Mouse (Mus musculus): Measurements from ENCODE around the gene Artn. TPM values are rescaled to one million over a fixed set of nuclear protein-coding genes. Genes with fewer than 3 reads are reported as not detected.

Gene Artn
- polyA plus RNA-seq, 1 experiment from 2014 or later = 1.8 TPM

DNA sequence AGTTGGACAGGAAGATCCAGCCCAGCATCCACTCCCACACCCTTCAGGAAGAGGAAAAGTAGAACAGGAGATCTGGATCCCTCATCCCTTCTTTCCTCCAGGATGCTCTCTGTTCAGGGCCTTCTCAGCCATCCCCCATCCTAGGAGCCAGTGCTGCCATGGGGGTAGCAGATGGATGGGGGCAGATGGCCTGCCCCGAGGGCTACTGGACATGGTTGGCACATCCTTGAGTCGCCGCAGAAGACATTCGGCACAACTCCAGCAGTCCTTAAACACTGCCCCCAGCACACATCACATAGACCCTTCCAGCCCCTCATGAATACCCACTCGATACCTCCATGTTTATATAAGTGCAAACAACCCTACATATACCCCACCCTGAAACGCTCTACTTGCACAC lies 33.5 kb downstream of the Artn start:
- no peak for DNase-seq (ENCODE audit: low spot score)
- H3K4me3 ChIP-seq = no peak overlapping the region
- no peak overlapping the region for H3K27ac ChIP-seq
- peaks cover 11% of the 10 kb centered on the region for H3K4me1 ChIP-seq (replicated peaks)
- H3K9me3 ChIP-seq = no peaks in the 10 kb centered on the region
- peaks cover 73% of the 10 kb centered on the region for H3K36me3 ChIP-seq
- H3K27me3 ChIP-seq (ENCODE audit: insufficient read depth, poor library complexity, severe bottlenecking) = no peaks in the 10 kb centered on the region
- WGBS = 95% methylated on average over 6 of the region's 6 CpGs

DNA sequence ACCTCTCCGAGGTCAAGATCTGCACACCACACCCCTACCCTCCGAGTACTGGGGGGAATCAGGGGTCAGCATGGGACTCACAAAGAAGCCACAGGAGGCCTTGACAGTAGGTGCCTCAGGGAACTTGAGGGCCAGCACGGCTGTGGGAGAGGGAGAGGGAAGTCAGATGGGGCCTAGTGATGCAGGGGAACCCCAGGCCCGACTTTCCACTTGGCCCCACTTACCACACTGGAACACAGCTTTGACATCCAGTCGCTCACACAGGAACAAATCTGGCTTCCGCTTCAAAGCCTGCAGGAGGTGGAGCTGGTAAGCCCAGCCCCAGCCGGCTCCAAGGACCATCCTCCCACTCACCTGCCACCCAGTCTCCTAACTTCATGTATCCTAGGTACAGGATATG lies 34.2 kb downstream of the Artn start:
- Histone ChIP-seq H3K27me3 (ENCODE audit: insufficient read depth, poor library complexity, severe bottlenecking) (no peaks in the 10 kb centered on the region), H3K4me3 (no peak overlapping the region), H3K9me3 (no peaks in the 10 kb centered on the region), H3K4me1 (replicated peaks) (peaks cover 18% of the 10 kb centered on the region), H3K36me3 (peaks cover 72% of the 10 kb centered on the region), H3K27ac (no peak overlapping the region)
- DNase-seq (ENCODE audit: low spot score) = no peak
- WGBS = 83% methylated on average over 7 of the region's 7 CpGs

DNA sequence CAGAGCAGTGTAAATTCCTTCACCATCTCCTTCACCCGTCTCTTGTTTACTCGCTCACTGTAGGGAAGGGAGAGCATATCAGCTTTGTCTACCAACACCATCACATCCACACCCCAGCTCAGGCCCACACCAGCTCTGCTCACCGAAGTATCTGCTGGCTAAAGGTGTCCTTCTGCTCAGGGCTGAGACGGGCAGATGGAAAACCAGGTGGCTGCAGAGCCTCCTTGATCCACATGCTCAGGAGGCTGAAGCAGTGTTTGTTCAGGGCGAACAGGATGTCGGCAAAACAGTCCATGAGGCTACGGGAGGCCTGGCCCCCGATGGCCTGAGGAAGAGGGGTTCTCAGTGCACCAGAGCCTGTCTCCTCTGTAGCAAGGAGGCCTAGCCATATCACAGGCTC lies 35.0 kb downstream of the Artn start:
- Histone ChIP-seq H3K4me3 (no peak overlapping the region), H3K27ac (no peak overlapping the region), H3K4me1 (replicated peaks) (peaks cover 19% of the 10 kb centered on the region), H3K36me3 (peaks cover 72% of the 10 kb centered on the region), H3K9me3 (no peaks in the 10 kb centered on the region), H3K27me3 (ENCODE audit: insufficient read depth, poor library complexity, severe bottlenecking) (no peaks in the 10 kb centered on the region)
- 92% methylated on average over 8 of the region's 8 CpGs for WGBS
- DNase-seq (ENCODE audit: low spot score) = no peak

DNA sequence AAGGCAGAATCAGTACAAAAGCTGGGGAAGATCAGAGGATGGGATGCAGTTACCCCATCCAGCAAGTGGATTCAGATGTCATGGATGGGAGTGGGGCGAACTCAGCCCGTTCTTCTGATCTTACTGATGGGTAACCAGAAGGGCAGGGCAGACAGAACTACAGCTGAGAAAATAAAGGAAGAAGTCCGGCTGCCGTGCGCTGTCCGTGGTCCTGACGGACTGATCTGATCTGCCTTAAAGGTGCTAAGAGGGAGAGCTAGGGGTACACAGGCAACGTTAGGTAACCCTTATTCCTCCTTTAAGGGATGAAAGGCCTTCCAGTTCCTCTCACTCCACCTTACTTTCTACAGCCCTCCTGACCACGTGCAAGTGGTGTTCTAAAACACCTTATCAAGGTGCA lies 36.2 kb downstream of the Artn start:
- Histone ChIP-seq H3K27ac (no peak overlapping the region), H3K4me1 (replicated peaks) (peaks cover 19% of the 10 kb centered on the region), H3K27me3 (ENCODE audit: insufficient read depth, poor library complexity, severe bottlenecking) (no peaks in the 10 kb centered on the region), H3K4me3 (no peak overlapping the region), H3K9me3 (no peaks in the 10 kb centered on the region), H3K36me3 (peaks cover 71% of the 10 kb centered on the region)
- 23% methylated on average over 9 of the region's 9 CpGs for WGBS
- DNase-seq (ENCODE audit: low spot score) = peak; percentile 47

DNA sequence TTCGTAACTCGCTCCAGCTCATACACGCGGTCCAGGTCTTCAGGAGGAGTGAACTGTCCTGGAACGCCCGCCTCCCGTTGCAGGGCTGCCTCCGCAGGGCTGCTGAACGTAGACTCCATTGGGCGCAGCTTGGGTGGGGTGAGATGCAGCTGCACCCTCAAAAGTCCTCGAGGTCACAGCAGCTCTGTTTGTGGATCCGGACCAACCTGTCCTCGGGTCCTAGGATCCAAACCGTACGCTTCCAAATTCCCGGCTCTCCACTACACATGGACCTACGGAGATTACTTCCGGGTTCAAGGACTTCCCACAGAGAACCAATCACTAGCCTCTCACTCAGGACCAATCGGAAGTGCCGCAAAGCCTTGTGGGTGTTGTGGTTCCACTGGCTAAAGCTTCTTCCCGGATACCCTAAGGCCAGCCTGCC lies 37.8 kb downstream of the Artn start, which contains the start of gene Dph2:
TSS of gene Dph2 (minus strand) at position 295 of the 424 bp plus-strand sequence.
- Histone ChIP-seq H3K27ac (peak within 1 kb of the TSS; percentile 36; the same call in 1 of the 2 replicates), H3K27me3 (ENCODE audit: insufficient read depth, poor library complexity, severe bottlenecking) (no peaks in the 10 kb centered on the region), H3K36me3 (peaks cover 55% of the 10 kb centered on the region), H3K4me1 (replicated peaks) (peaks cover 27% of the 10 kb centered on the region), H3K9me3 (no peaks in the 10 kb centered on the region), H3K4me3 (peak within 1 kb of the TSS; percentile 76)
- DNase-seq (ENCODE audit: low spot score) = peak; percentile 82
- under 1% methylated on average over 21 of the region's 21 CpGs for WGBS

DNA sequence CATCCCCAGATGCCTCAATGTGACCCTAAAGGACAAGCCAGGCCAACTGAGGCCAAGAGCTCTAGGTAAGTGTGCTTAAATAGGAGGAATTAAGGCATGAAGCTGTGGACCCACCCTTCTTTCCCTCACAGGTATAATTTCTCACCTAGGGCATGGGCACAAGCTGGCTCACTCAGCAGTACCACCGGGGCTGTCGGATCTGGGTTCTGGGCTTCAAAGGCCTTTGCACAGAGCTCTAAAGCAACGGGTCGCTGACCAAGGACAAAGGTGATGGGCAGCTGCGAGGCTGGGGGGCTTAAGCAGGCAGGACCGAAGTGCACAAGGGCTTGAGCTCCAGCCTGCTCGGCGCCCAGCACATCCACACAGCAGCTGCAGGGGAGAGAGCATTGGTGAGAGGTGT lies 38.8 kb downstream of the Artn start:
- 70% methylated on average over 8 of the region's 8 CpGs for WGBS
- H3K4me1 ChIP-seq (replicated peaks) = peaks cover 37% of the 10 kb centered on the region
- no peaks in the 10 kb centered on the region for H3K27me3 ChIP-seq (ENCODE audit: insufficient read depth, poor library complexity, severe bottlenecking)
- no peaks in the 10 kb centered on the region for H3K9me3 ChIP-seq
- no peak for DNase-seq (ENCODE audit: low spot score)
- peak overlapping the region; percentile 76 for H3K4me3 ChIP-seq
- peaks cover 48% of the 10 kb centered on the region for H3K36me3 ChIP-seq
- H3K27ac ChIP-seq = no peak overlapping the region

DNA sequence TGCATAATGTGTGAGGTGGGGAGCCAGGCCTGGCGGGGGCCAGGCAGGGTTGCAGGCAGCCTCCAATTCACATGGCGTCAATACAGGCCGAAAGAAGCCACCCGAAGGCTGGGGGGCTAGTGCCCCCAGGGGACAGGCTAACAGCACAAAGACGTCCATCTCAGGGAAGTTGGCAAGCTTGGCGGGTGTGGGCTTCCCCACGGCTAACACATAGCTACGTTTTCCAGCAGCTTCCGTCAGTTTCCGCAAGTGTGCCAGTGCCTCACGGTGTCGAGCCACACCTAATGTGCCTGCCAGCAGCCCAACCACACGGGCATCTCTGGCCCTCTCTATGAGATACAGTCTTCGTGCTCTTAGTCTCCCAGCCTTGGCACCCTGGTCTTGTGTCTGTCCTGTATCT lies 39.5 kb downstream of the Artn start:
- H3K9me3 ChIP-seq = no peaks in the 10 kb centered on the region
- WGBS = 93% methylated on average over 14 of the region's 14 CpGs
- H3K36me3 ChIP-seq = peaks cover 48% of the 10 kb centered on the region
- H3K4me1 ChIP-seq (replicated peaks) = peaks cover 40% of the 10 kb centered on the region
- no peak for DNase-seq (ENCODE audit: low spot score)
- H3K27ac ChIP-seq = no peak overlapping the region
- H3K27me3 ChIP-seq (ENCODE audit: insufficient read depth, poor library complexity, severe bottlenecking) = no peaks in the 10 kb centered on the region
- H3K4me3 ChIP-seq = peak overlapping the region; percentile 76; the same call in 1 of the 2 replicates

DNA sequence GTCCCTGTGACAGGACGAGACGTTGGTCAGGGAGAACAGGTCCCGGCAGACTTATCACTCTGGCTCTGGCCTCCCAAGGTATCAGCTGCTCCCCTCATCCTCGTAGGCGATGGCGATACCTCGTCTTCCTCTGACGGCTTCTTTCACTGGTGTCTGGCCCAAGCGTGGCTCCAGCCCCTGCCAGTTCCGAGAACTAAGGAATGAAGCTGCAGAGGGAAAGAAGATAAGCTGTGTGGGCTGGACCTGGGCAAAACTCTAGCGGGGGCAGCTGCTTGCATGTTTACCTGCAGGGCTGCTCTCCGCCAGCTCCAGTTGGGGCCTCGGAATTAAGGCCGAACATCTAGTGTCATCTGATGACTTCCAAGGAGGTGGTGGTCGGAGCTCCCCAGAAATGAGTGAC lies 40.1 kb downstream of the Artn start:
- H3K4me3 ChIP-seq = no peak overlapping the region
- no peaks in the 10 kb centered on the region for H3K9me3 ChIP-seq
- H3K36me3 ChIP-seq = peaks cover 48% of the 10 kb centered on the region
- WGBS = 92% methylated on average over 15 of the region's 15 CpGs
- DNase-seq (ENCODE audit: low spot score) = no peak
- H3K27me3 ChIP-seq (ENCODE audit: insufficient read depth, poor library complexity, severe bottlenecking) = no peaks in the 10 kb centered on the region
- peaks cover 43% of the 10 kb centered on the region for H3K4me1 ChIP-seq (replicated peaks)
- no peak overlapping the region for H3K27ac ChIP-seq

DNA sequence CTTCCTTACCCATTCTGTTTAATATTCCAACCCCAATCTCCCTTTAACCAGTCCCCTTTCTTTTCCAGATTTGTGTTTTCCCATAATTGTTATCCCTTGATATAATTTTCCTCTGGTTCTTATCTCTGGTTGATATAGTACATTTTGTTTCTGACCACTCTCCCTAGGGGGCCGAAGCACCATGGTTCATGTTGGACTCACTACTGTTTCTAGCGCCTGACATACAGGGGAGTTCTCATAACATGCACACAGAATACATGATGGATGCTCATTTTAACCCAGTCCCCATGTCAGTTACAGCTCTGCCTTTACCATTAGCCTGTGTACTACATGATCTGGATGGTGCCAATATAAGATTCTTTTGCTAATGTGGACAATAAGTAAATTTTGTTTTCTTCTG lies 41.6 kb downstream of the Artn start:
- H3K4me3 ChIP-seq = peak overlapping the region; percentile 70; the same call in 1 of the 2 replicates
- peaks cover 46% of the 10 kb centered on the region for H3K36me3 ChIP-seq
- H3K27me3 ChIP-seq (ENCODE audit: insufficient read depth, poor library complexity, severe bottlenecking) = no peaks in the 10 kb centered on the region
- no peak for DNase-seq (ENCODE audit: low spot score)
- peaks cover 56% of the 10 kb centered on the region for H3K4me1 ChIP-seq (replicated peaks)
- 76% methylated on average over 2 of the region's 2 CpGs for WGBS
- H3K9me3 ChIP-seq = no peaks in the 10 kb centered on the region
- no peak overlapping the region for H3K27ac ChIP-seq

DNA sequence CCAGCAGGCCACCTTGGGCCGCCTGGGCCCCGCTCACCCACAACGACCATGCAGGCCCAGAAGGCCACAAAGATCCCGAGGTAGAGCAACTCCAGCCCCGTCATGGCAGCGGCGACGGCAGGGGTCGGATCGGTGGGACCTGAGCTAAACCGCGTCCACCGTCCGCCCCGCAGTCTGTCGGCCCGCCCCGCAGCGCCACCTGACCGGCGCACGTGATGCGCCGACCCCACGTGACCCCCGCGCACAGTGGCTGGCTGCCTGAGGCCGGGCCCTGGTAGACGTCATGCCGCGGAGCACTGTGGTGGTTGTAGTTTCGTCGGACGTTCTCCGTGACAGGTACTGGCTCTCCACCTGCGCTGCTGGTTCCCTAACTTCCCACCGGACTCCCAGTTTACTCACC lies 42.4 kb downstream of the Artn start, which contains the start of gene Atp6v0b:
TSS of gene Atp6v0b (minus strand) at position 201 of the 400 bp plus-strand sequence.
- Histone ChIP-seq H3K27ac (peak within 1 kb of the TSS; percentile 87), H3K27me3 (ENCODE audit: insufficient read depth, poor library complexity, severe bottlenecking) (no peaks in the 10 kb centered on the region), H3K36me3 (peaks cover 46% of the 10 kb centered on the region), H3K4me3 (peak within 1 kb of the TSS; percentile 70), H3K9me3 (no peaks in the 10 kb centered on the region), H3K4me1 (replicated peaks) (peaks cover 60% of the 10 kb centered on the region)
- under 1% methylated on average over 37 of the region's 37 CpGs for WGBS
- DNase-seq (ENCODE audit: low spot score) = peak; percentile 92

DNA sequence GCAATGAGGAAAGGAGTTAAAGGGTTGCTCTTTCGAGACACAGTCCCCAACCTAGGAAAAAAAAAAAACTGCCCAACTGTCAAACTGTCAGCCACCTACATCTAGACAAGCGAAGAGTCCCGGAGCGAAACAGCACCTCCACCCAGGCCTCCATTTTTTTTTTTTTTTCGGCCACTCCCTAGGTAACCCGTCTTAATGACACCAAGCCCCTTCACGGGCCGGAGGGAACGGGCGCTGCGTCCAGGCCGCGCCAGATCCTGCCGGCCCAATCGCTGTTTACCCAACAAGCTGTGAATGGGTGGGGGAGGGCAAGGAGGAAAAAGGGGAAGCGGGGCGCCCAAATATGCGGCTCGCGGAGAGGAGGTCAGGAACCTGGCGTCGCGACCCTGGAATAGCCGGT lies 42.9 kb downstream of the Artn start:
- Histone ChIP-seq H3K9me3 (no peaks in the 10 kb centered on the region), H3K27ac (peak overlapping the region; percentile 87), H3K4me3 (peak overlapping the region; percentile 70), H3K36me3 (peaks cover 46% of the 10 kb centered on the region), H3K4me1 (replicated peaks) (peaks cover 63% of the 10 kb centered on the region), H3K27me3 (ENCODE audit: insufficient read depth, poor library complexity, severe bottlenecking) (no peaks in the 10 kb centered on the region)
- WGBS = 3% methylated on average over 24 of the region's 24 CpGs
- no peak for DNase-seq (ENCODE audit: low spot score)

DNA sequence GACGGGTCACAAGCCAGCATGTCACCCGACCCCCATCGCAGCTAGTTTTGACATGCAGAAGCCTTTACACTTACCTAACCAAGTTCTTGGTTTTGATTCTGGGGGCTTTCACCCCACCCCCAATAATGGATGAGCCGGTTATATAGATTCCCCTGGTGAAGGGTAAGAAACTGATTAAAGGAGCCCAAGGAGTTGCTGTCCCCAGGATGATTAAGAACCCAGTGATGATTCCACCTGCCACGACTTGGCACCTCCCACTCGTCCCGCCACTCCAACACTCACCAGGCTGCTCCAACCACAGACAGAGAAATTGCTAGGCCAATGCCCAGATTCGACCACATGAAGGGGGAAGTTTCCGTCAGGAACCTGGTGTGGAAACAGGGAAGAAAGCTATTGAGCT lies 43.6 kb downstream of the Artn start:
- DNase-seq (ENCODE audit: low spot score) = no peak
- 89% methylated on average over 9 of the region's 9 CpGs for WGBS
- Histone ChIP-seq H3K4me3 (peak overlapping the region; percentile 70), H3K36me3 (peaks cover 51% of the 10 kb centered on the region), H3K4me1 (replicated peaks) (peaks cover 63% of the 10 kb centered on the region), H3K27ac (no peak overlapping the region), H3K27me3 (ENCODE audit: insufficient read depth, poor library complexity, severe bottlenecking) (no peaks in the 10 kb centered on the region), H3K9me3 (no peaks in the 10 kb centered on the region)

DNA sequence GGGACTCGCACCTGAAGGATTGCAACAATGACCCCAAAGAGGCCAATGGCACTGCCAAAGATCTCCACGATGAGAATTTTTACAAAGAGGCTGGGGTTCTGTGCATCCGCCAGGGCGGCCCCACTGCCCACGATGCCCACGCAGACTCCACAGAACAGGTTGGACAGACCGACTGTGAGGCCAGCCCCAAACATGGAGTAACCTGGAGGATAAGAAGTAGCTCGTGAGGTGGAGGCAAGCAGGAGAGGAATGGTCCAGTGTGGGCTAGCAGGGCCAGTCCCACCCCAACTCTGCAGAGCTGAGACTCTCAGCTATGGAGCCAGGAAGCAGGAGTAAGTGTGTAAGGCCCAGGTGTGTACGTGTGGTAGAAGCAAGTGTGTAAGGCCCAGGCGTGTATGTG lies 44.5 kb downstream of the Artn start:
- Histone ChIP-seq H3K36me3 (peaks cover 52% of the 10 kb centered on the region), H3K9me3 (no peaks in the 10 kb centered on the region), H3K27ac (no peak overlapping the region), H3K27me3 (ENCODE audit: insufficient read depth, poor library complexity, severe bottlenecking) (no peaks in the 10 kb centered on the region), H3K4me1 (replicated peaks) (peaks cover 60% of the 10 kb centered on the region), H3K4me3 (no peak overlapping the region)
- DNase-seq (ENCODE audit: low spot score) = no peak
- 93% methylated on average over 10 of the region's 10 CpGs for WGBS

DNA sequence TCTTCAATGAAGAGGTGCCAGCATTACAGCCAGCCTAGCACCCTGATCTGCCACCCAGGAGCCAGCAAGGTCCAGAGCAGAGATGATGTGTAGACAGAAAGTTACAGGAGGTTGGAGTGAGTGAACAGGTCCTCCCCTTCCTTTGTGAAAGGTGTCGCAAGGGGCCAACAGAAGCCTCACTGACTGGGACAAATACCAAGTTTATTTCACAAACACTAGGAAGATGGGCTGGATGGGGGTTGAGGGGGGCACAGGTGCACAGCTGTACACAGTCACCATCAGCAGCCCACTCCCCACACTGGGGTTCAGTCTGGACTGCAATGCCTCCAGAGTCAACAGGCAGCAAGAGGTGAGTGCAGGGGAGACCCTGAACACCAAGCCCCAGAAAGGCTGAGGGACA lies 45.4 kb downstream of the Artn start:
- 89% methylated on average over 1 of the region's 1 CpGs for WGBS
- Histone ChIP-seq H3K4me1 (replicated peaks) (peaks cover 60% of the 10 kb centered on the region), H3K9me3 (no peaks in the 10 kb centered on the region), H3K4me3 (peak overlapping the region; percentile 87), H3K36me3 (peaks cover 52% of the 10 kb centered on the region), H3K27me3 (ENCODE audit: insufficient read depth, poor library complexity, severe bottlenecking) (no peaks in the 10 kb centered on the region), H3K27ac (peak overlapping the region; percentile 96; the same call in 1 of the 2 replicates)
- DNase-seq (ENCODE audit: low spot score) = no peak

Measured in hindbrain, embryonic 10.5 days (tissue).